Mouse (Mus musculus) heart, embryonic 13.5 days (tissue): ENCODE measurements around the gene Tmco4. TPM values are rescaled to one million over a fixed set of nuclear protein-coding genes. Genes with fewer than 3 reads are reported as not detected.
A peak's percentile ranks its signal among the peaks of the same experiment; 100 is the strongest.

Source experiments
- ATAC-seq: fragments of 200-750 bp; cut with Nextera tagmentation; 2 replicates; pipeline ENCODE4 v1.8.0; 2017; ENCODE audit warnings: moderate TSS enrichment; ENCODE audit not compliant: insufficient number of reproducible peaks, low FRiP score, low TSS enrichment; ENCODE audit errors: extremely low read depth
- H3K27ac ChIP-seq: fragments of 300-500 bp; sonication (generic); replicated peaks from 2 replicates; pipeline ENCODE4 v1.5.1; 2015; ENCODE audit warnings: moderate library complexity, mild to moderate bottlenecking, inconsistent platforms
- H3K27me3 ChIP-seq: fragments of 300-500 bp; sonication (generic); replicated peaks from 2 replicates; pipeline ENCODE4 v1.6.1; 2015; ENCODE audit warnings: mild to moderate bottlenecking, inconsistent platforms
- H3K36me3 ChIP-seq: fragments of 300-500 bp; sonication (generic); 2 replicates; pipeline ENCODE4 v1.6.1; 2015; ENCODE audit warnings: mild to moderate bottlenecking, inconsistent platforms
- H3K4me1 ChIP-seq: fragments of 300-500 bp; sonication (generic); 2 replicates; pipeline ENCODE4 v1.6.1; 2015; ENCODE audit warnings: inconsistent platforms
- H3K4me2 ChIP-seq: fragments of 300-500 bp; sonication (generic); 2 replicates; pipeline ENCODE4 v1.6.1; 2015; ENCODE audit warnings: inconsistent platforms, mild to moderate bottlenecking, moderate library complexity
- H3K4me3 ChIP-seq: fragments of 300-500 bp; sonication (generic); 2 replicates; pipeline ENCODE4 v1.5.1; 2015; ENCODE audit warnings: moderate library complexity, mild to moderate bottlenecking, inconsistent platforms
- H3K9ac ChIP-seq: fragments of 300-500 bp; sonication (generic); 2 replicates; pipeline ENCODE4 v1.6.1; 2015; ENCODE audit warnings: inconsistent platforms, mild to moderate bottlenecking, moderate library complexity
- H3K9me3 ChIP-seq: fragments of 300-500 bp; sonication (generic); 2 replicates; pipeline ENCODE4 v1.6.1; 2016; ENCODE audit warnings: inconsistent platforms
- WGBS: fragments of 180-500 bp; shearing (Covaris S2); methylation state at CpG from one replicate; pipeline ENCODE4 v1.1.7; 2015; ENCODE audit warnings: mixed read lengths; 5-methylcytosine and 5-hydroxymethylcytosine counted together
- polyA plus RNA-seq: library from polyadenylated mRNA; unstranded; fragments of >200 nt; fragmentation: Nextera tagmentation; extraction: Ambion mirVana; gene quantifications from 2 replicates; pipeline ENCODE4 v1.2.1, GENCODE M21; 2015

Tmco4 gene
- polyA plus RNA-seq, 1 experiment from 2014 or later, result 5.6 TPM

DNA sequence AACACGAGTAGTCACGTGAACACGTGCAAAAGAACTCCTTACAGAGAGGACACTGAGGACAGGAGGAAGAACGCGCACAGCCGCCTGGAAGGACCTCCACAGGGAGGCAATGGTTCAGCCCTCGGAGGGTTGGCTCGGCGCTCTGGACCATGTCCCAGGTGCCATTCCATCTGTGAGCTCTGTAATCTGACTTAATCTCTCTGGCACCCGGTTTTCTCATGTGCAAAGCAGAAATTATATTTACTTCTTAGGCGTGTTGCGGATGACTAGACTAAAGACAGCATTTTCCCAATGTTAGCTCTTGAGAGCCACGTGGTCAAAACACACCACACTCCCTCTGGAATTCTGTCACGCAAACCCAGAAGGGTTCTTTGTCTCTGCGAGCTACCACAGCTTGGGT is 13.6 kb upstream of the Tmco4 start:
- peaks cover 8% of the 10 kb centered on the region; the same call in 1 of the 2 replicates for H3K27me3 ChIP-seq
- no peaks in the 10 kb centered on the region for H3K4me1 ChIP-seq
- no peaks in the 10 kb centered on the region for H3K9me3 ChIP-seq
- 74% methylated on average over 15 of the region's 15 CpGs for WGBS
- no peak overlapping the region for H3K4me3 ChIP-seq
- no peak overlapping the region for H3K27ac ChIP-seq
- no peak for ATAC-seq
- no peaks in the 10 kb centered on the region for H3K36me3 ChIP-seq
- no peak overlapping the region for H3K4me2 ChIP-seq
- no peak overlapping the region for H3K9ac ChIP-seq

DNA sequence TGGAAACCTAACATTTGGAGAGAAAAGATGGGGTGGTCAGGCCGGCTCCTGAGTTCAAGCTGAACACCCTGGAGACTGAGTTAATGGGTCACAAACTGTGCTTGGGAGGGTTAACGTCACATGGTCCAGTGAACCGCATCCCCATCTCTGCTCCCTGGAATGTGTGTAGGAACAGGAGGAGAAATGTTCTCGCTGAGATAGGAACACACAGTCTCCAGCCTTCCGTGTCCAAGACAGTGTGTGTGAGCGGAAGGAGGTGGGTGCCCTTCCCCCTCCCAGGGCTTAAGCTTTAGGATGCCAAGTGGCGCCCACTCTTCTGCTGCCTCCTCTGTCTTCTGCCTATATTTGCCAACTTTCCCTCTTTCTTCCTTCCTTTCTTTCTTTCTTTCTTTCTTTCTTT is 12.8 kb upstream of the Tmco4 start:
- Histone ChIP-seq H3K27ac (no peak overlapping the region), H3K4me2 (no peak overlapping the region), H3K9ac (no peak overlapping the region), H3K4me1 (no peaks in the 10 kb centered on the region), H3K27me3 (peaks cover 8% of the 10 kb centered on the region; the same call in 1 of the 2 replicates), H3K9me3 (no peaks in the 10 kb centered on the region), H3K36me3 (no peaks in the 10 kb centered on the region), H3K4me3 (no peak overlapping the region)
- no peak for ATAC-seq
- WGBS, result 59% methylated on average over 7 of the region's 7 CpGs

DNA sequence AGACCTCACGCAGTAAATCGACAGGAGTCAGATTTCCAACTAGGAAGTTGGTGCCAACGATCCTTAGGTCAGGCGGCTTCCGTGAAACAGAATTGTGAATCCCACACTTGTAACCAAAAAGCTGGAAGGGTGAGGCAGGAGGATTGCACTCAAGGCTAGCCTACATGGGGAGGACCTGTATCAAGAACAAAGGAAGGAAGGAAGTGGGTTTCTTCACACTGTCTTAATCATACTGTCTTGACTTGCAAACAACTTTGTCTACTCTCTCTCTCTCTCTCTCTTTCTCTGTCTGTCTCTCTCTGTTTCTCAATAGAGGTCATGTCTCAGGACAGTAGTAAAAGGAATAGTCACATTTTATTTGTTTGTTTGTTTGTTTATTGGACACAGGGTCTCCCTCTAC is 10.0 kb upstream of the Tmco4 start:
- Histone ChIP-seq H3K27me3 (peaks cover 8% of the 10 kb centered on the region; the same call in 1 of the 2 replicates), H3K9ac (no peak overlapping the region), H3K4me2 (no peak overlapping the region), H3K9me3 (no peaks in the 10 kb centered on the region), H3K27ac (no peak overlapping the region), H3K36me3 (no peaks in the 10 kb centered on the region), H3K4me3 (no peak overlapping the region), H3K4me1 (0 out of 2 replicates have a peak, but pooled peaks cover 5% of the 10 kb centered on the region)
- no peak for ATAC-seq
- WGBS, result 76% methylated on average over 5 of the region's 5 CpGs

DNA sequence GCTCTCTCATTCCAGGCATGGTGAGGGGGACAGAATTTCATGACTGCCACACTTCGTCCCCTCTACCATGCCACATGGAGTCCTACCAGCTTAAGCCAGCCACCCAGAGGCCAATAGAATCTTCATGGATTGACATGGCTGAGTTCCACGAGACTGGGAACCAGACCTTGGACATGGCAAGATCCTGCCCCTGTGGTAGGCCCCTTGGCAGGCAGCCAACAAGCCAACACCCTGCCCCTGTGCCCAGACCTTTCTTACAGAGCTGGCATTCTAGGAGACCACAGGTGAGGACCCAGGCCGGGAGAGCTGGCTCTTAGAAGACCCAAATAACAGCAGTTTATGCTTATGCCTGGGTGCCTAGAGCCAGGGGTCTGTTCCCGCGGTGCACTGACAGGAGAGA is 6.8 kb upstream of the Tmco4 start:
- Histone ChIP-seq H3K9me3 (no peaks in the 10 kb centered on the region), H3K4me2 (no peak overlapping the region), H3K4me1 (peaks cover 23% of the 10 kb centered on the region), H3K27me3 (no peaks in the 10 kb centered on the region), H3K27ac (no peak overlapping the region), H3K9ac (no peak overlapping the region), H3K4me3 (no peak overlapping the region), H3K36me3 (no peaks in the 10 kb centered on the region)
- 57% methylated on average over 5 of the region's 5 CpGs for WGBS
- ATAC-seq, result no peak

DNA sequence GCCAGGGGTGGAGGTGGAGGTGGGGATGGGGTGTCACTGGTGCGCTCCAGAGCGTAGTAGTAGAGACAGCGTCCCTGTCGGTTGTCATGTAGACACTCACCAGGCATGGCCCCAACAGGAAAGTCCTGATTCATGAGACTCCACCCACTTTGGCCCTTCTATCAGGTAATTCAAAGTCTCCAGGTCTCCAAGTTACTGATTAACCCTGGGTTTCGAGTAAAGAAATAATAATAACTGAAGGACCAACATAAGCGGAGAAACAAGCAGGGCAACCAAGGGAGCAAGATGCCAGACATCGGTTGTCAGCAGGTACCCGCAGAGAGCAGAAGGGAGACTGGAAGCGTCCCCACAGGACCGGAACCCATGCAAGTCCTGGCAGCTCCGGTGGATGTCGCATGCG is 5.8 kb upstream of the Tmco4 start, which contains the start of gene Rnf186:
Gene Rnf186 (plus strand): TSS at position 247 of the 400 bp plus-strand sequence.
- no peak within 1 kb of the TSS for H3K4me2 ChIP-seq
- H3K27me3 ChIP-seq, result no peaks in the 10 kb centered on the region
- H3K9me3 ChIP-seq, result no peaks in the 10 kb centered on the region
- H3K36me3 ChIP-seq, result no peaks in the 10 kb centered on the region
- no peak for ATAC-seq
- WGBS, result 79% methylated on average over 13 of the region's 13 CpGs
- no peak within 1 kb of the TSS for H3K9ac ChIP-seq
- H3K27ac ChIP-seq, result no peak within 1 kb of the TSS
- peaks cover 28% of the 10 kb centered on the region for H3K4me1 ChIP-seq
- no peak within 1 kb of the TSS for H3K4me3 ChIP-seq

DNA sequence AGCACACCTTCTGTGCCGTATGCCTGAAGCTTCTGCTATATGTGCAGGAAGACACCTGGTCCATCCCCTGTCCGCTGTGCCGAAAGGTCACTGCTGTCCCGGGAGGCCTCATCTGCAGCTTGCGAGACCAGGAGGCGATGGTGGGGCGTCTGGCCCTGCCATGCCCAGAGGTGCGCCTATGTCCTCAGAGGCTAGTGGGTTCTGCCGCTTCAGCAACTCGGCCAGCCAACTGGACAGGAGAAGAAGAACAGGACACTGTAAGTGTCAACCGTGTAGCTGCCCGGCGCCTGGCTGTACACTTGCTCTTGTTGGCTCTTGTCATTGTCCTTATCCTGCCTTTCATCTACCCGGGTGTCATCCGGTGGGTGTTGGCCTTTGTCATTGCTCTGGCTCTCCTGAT is 5.2 kb upstream of the Tmco4 start:
- H3K36me3 ChIP-seq, result no peaks in the 10 kb centered on the region
- H3K4me3 ChIP-seq, result no peak overlapping the region
- H3K9me3 ChIP-seq, result no peaks in the 10 kb centered on the region
- peaks cover 34% of the 10 kb centered on the region for H3K4me1 ChIP-seq
- WGBS, result 62% methylated on average over 14 of the region's 15 CpGs
- H3K4me2 ChIP-seq, result no peak overlapping the region
- no peak for ATAC-seq
- no peak overlapping the region for H3K27ac ChIP-seq
- H3K27me3 ChIP-seq, result no peaks in the 10 kb centered on the region
- H3K9ac ChIP-seq, result no peak overlapping the region

DNA sequence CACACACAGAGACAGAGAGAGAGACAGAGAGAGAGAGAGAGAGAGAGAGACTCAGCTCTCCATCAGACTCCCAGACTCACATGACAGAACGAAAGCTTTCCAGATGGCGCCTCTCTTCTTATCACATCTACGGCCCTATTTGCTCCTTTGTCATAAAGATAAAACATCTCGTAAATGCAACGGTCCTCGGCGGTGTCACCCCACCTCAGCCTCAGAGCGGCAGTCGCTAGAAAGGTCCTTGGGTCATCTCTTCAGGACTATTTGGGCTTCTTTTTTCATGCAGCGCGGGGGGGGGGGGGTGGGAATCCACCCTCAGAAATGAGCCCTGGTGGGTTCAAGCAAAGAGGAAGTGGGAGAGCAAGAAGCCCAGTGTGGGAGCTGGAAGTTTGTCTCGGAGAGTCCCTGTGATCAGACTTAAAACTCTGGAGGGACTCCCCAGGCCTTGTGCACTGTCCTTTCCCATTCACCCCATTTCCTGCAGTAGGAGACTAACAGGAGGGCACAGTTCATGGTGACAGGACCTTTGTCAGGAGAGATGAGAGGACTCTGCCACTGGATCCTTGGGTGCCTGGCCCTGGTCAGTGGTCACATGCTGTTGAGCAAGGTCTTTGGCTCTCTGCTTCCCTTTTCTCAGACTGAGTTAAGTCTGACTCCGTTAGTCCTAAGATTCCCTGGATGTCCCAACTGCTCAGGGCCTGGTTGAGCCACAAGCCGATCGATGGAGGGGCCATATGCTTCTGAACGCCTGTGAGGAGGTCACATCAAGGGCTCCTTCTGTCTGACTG is 3.7 kb upstream of the Tmco4 start:
- no peak overlapping the region; the same call in 1 of the 2 replicates for H3K27ac ChIP-seq

DNA sequence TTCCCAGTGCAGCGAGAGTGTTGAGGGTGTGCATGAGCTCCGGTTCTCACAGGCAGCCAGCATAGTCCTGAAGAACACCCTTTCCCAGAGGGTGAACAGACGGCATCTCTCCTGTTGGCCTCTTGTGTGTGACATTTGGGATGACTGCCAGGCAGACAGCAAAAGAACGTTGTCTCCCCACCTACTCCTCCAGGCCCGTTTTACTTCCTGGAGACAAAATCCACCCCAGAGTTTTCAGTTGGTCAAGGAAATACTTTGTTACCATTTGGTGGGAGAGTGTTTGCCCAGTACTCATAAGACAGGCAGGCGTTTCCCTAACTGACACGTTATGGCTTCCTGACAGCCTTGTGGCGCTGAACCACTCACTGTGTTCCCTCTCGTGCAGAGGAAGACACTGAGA is 3.0 kb upstream of the Tmco4 start:
- 41% methylated on average over 9 of the region's 9 CpGs for WGBS
- H3K4me1 ChIP-seq, result peaks cover 39% of the 10 kb centered on the region
- no peaks in the 10 kb centered on the region for H3K36me3 ChIP-seq
- H3K4me3 ChIP-seq, result no peak overlapping the region
- no peak overlapping the region for H3K4me2 ChIP-seq
- H3K9ac ChIP-seq, result no peak overlapping the region
- H3K27ac ChIP-seq, result no peak overlapping the region
- H3K27me3 ChIP-seq, result no peaks in the 10 kb centered on the region
- ATAC-seq, result no peak
- no peaks in the 10 kb centered on the region for H3K9me3 ChIP-seq

More for the DNA sequence above, 3.7 kb upstream of the Tmco4 start:
- Histone ChIP-seq H3K36me3 (no peaks in the 10 kb centered on the region), H3K4me3 (no peak overlapping the region), H3K9me3 (no peaks in the 10 kb centered on the region), H3K4me1 (peaks cover 39% of the 10 kb centered on the region), H3K27me3 (no peaks in the 10 kb centered on the region), H3K4me2 (no peak overlapping the region), H3K9ac (no peak overlapping the region)
- WGBS, result 45% methylated on average over 16 of the region's 16 CpGs
- ATAC-seq, result no peak

DNA sequence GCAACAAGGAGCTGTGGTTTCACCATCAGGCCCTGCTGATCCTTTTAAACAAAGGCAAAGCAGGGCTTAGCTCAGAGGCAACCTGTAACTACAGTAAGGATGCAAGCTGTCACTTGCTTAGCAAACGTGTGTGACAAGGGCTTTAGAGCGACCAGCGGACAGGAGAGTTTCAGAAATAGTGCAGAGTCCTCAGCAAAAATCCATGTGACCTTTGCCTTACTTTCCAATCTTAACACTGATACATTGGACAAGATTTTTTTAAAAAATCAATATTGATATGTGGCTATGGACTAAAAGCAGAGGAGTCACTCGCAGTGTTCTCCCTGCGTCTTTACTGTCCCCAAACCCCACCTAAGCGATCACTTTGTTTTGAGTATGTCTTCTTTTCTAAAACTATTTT is 1.3 kb upstream of the Tmco4 start:
- H3K27me3 ChIP-seq, result no peaks in the 10 kb centered on the region
- H3K27ac ChIP-seq, result no peak overlapping the region
- WGBS, result 86% methylated on average over 6 of the region's 6 CpGs
- H3K4me3 ChIP-seq, result no peak overlapping the region
- H3K9ac ChIP-seq, result no peak overlapping the region
- ATAC-seq, result no peak
- no peaks in the 10 kb centered on the region for H3K9me3 ChIP-seq
- H3K4me1 ChIP-seq, result peaks cover 35% of the 10 kb centered on the region
- H3K4me2 ChIP-seq, result no peak overlapping the region
- H3K36me3 ChIP-seq, result no peaks in the 10 kb centered on the region

DNA sequence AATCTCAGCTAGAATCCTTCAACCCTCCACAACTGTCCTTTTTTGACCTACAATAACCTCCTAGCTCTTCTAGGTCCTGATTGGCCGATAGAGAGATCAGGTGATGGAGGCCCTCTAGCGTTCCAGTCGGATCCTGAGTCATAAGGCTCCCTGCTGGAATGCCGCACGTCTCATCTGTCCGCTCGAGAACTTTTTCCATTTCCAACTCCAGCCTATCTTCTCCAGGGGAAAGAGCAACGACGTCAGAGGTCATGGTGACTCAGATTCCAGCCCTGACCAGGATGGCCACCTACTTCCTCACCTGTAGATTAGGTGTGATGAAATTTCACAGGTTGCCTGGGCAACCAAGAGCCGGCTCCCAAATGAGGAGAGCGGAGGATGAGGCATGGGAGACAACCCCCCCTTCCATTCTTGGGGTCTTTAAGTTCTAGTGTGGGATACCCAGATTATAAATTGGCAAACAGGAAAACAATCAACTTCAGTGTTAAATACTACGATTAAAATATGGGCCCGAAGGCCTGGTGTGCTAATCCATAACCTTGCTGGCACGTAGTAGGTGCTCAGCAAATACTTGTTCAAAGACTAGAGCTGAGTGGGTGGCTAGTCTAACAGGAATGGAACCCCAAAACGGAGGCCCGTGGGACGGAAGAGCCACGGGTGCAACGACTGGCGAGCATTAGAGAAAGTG is 405 bp upstream of the Tmco4 start:
- Histone ChIP-seq H3K27ac (peak overlapping the region; percentile 94), H3K9me3 (no peaks in the 10 kb centered on the region), H3K4me3 (peak overlapping the region; percentile 77), H3K4me1 (peaks cover 35% of the 10 kb centered on the region), H3K27me3 (no peaks in the 10 kb centered on the region), H3K36me3 (no peaks in the 10 kb centered on the region), H3K4me2 (peak overlapping the region; percentile 89), H3K9ac (peak overlapping the region; percentile 96)
- ATAC-seq, result peak; percentile 43; the same call in 1 of the 2 replicates
- WGBS, result 11% methylated on average over 20 of the region's 20 CpGs

DNA sequence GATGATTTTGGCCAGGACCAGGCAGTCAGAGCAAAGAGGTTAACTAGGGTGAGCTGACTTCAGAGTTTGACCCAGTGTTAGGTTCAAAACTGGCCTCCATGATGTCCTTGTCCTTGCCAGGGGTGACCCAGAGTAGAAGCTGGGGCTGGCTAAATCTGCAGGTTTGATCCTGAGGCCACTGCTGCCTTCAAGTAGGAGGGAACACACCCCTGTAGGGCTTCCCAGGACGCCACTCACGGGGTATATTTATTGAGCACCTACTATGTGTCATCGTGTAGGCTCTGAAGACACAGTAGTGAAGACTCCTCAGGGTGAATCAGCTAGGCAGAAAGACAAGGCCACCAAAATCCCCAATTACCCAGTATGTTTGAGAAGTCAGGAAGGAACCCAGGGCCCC is 1.0 kb downstream of the Tmco4 start:
- H3K9ac ChIP-seq, result peak overlapping the region; percentile 96
- H3K4me1 ChIP-seq, result peaks cover 30% of the 10 kb centered on the region
- peak overlapping the region; percentile 94 for H3K27ac ChIP-seq
- H3K9me3 ChIP-seq, result no peaks in the 10 kb centered on the region
- peak overlapping the region; percentile 89 for H3K4me2 ChIP-seq
- H3K27me3 ChIP-seq, result no peaks in the 10 kb centered on the region
- no peaks in the 10 kb centered on the region for H3K36me3 ChIP-seq
- peak overlapping the region; percentile 77 for H3K4me3 ChIP-seq
- ATAC-seq, result no peak
- 52% methylated on average over 3 of the region's 3 CpGs for WGBS
